Mouse (Mus musculus): ENCODE results near the gene Six3. TPM values are rescaled to one million over a fixed set of nuclear protein-coding genes. Genes with fewer than 3 reads are reported as not detected.
A peak's percentile ranks its signal among the peaks of the same experiment; 100 is the strongest.

The Six3 gene
- polyA plus RNA-seq, 1 experiment from 2014 or later = not detected

DNA sequence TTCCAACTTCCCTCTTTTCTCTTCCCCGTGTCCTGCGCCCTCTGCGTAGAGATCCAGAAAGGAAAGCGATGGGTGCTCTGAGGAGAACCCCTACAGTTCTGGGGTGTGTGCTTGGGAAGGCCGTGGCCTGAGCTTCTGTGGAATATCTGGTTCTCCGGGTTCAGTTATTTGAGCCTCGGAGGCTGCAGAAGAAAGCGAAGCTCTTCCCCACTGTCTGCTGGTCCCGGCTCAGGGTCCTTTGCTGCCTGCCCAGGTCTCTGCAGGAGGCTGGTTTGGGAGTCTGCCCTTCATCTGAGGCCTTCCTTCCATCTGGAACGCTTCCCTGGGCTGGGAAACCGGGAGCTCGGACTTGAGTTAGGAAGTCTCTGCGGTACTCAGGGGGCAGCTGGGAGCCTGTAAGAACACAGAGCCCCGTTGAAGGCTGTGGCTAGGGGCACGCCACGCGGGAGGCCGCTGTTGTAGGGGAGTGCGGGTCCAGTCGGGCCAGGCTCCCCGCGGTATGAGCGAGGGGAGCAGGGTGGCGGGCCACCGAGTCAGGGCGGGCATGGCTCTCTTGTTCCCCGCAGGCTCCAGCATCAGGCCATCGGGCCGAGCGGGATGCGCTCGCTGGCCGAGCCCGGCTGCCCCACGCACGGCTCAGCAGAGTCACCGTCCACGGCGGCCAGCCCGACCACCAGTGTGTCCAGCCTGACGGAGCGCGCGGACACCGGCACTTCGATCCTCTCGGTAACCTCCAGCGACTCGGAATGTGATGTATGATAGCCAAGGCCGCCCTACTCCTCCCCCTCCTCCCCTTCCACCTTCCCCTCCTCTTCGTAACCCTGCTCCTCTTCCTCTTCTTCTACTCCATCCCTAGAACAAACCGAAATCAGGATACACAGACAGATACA, 10.0 kb downstream of the Six3 start:
- Histone ChIP-seq H3K36me3 (no peaks in the 10 kb centered on the region), H3K27ac (no peak overlapping the region), H3K4me1 (peaks cover 29% of the 10 kb centered on the region), H3K27me3 (ENCODE audit: low read depth, poor library complexity, severe bottlenecking) (peaks cover 100% of the 10 kb centered on the region), H3K4me3 (peak overlapping the region; percentile 18; the same call in 1 of the 2 replicates), H3K9me3 (replicated peaks) (no peaks in the 10 kb centered on the region)
- peak; percentile 68 for DNase-seq (ENCODE audit: low spot score)
- WGBS = 1% methylated on average over 43 of the region's 52 CpGs

DNA sequence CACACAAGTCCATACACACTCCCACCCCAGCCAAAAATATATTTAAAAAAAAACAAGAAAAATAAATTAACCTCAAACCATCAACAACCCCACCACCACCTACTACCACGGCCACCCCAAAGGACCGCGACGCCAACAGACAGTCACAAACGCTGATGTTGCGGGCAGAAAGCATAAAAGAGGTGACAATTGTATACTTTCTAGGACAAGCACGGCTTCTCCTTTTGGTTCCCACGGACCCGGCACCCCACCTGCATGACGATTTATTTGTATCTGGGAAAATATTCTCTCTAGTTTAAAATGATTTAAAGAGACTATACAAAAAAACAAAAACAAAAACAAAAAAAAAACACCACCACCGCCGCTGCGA, 10.6 kb downstream of the Six3 start:
- no peak for DNase-seq (ENCODE audit: low spot score)
- H3K27ac ChIP-seq = no peak overlapping the region
- under 1% methylated on average over 13 of the region's 13 CpGs for WGBS

DNA sequence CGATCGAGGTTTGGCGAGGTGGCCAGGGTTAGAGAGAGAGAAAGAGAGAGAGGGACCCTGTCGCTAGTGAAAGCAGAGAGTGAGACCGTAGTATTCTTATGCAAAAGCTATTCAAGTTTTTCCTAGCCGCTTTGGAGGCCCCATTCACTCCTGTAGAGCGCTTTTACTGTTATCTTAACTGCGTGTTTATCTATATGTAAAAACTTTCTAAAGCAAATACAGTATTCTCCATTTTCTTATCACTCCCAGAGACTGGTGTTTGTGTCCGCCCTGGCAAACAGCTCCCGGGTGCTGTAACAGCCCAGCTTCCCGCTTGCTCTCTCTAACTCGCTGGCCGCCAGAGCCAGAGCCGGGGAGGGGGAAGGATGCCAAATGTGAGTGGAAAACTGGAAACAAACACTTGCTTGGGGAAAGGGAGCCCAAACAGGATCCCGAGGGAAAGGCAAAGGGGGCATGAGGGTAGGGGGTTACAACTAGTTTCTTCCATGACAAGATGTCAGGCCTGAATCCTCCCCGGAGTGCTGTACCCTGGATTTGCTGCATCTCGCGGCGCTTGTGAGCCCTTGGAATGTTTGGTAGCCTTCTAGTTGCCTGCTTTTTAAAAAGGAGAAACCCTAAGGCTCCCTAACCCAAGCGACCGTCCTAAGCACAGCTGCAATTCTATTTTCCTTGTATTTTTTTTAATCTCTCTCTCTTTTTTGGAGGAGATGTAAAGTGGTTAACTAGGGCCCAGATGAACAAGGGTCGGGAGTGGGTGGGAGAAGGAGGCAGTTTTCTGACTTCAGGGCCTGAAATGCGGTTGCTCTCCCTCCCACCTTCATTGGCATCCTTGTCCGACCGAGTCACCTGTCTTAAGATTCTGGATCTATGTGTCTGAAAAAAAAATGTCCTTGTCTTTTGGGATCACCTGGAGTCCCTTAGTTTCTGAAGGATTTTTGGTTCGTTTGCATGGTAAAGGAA, 11.9 kb downstream of the Six3 start:
- DNase-seq (ENCODE audit: low spot score) = peak; percentile 72
- Histone ChIP-seq H3K9me3 (replicated peaks) (no peaks in the 10 kb centered on the region), H3K4me1 (peaks cover 25% of the 10 kb centered on the region), H3K36me3 (no peaks in the 10 kb centered on the region), H3K27ac (no peak overlapping the region), H3K4me3 (no peak overlapping the region), H3K27me3 (ENCODE audit: low read depth, poor library complexity, severe bottlenecking) (peaks cover 100% of the 10 kb centered on the region)
- under 1% methylated on average over 26 of the region's 26 CpGs for WGBS

More for the DNA sequence above, 10.6 kb downstream of the Six3 start:
- Histone ChIP-seq H3K4me1 (peaks cover 25% of the 10 kb centered on the region), H3K36me3 (no peaks in the 10 kb centered on the region), H3K4me3 (no peak overlapping the region), H3K9me3 (replicated peaks) (no peaks in the 10 kb centered on the region), H3K27me3 (ENCODE audit: low read depth, poor library complexity, severe bottlenecking) (peaks cover 100% of the 10 kb centered on the region)

DNA sequence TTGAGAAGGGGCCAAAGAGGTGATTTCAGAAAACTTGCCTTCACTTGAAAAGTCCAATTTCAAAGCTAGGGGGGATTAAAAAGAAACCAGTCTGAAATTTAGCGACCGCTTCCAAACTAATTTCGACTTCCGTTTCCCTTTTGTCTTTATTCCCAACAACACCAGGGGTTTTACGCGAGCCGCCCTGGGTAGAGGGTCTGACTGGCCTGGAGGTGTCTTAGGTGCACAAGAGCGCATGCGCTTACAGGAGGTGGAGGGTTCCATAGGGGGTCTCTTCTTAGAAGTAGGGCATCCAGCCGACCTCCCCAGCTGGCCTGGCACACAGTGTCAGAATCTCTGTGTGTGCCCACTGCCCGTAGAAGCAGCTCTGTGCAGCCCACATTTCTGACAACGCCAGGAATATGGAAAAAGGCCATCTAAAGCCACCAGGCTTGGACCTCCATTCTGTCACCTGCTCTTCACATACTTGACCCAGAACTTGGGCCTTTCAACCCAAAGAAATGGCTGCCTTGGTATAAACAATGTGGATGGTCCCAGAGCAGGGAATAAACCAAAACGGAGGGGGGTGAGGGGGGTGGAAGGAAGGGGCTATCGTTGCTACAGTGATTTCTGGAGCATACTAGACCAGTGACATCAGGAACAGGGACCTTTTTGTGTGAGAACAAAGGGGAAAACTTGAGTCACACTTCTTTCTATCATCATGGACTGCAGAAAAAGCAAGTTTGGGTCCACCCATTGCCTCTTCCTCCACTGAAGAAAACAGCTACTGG, 12.9 kb downstream of the Six3 start:
- H3K4me1 ChIP-seq = peaks cover 19% of the 10 kb centered on the region
- no peak for DNase-seq (ENCODE audit: low spot score)
- H3K9me3 ChIP-seq (replicated peaks) = no peaks in the 10 kb centered on the region
- WGBS = 3% methylated on average over 14 of the region's 14 CpGs
- peaks cover 100% of the 10 kb centered on the region for H3K27me3 ChIP-seq (ENCODE audit: low read depth, poor library complexity, severe bottlenecking)
- no peak overlapping the region for H3K4me3 ChIP-seq
- no peak overlapping the region for H3K27ac ChIP-seq
- H3K36me3 ChIP-seq = no peaks in the 10 kb centered on the region

DNA sequence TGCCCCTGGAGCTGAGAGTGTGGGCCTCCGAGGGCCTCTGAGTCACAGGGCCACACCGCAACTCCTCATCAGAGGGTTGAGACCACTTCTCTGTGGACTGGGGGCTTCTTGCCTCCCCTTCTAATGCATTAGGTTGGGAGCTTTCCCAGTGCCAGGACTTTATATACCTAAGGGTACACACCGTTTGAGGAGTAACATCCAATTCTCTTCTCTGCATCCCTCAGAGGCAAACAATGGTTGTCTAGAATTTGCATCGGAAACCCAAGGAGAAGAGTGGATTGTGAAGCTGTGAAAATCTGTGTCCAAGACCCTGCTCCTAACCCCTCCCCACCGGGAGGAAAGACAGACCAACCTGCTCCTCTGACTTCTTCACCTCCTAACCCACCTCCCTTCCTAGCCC, 14.3 kb downstream of the Six3 start:
- Histone ChIP-seq H3K9me3 (replicated peaks) (no peaks in the 10 kb centered on the region), H3K4me1 (peaks cover 12% of the 10 kb centered on the region), H3K36me3 (no peaks in the 10 kb centered on the region), H3K4me3 (no peak overlapping the region), H3K27me3 (ENCODE audit: low read depth, poor library complexity, severe bottlenecking) (peaks cover 100% of the 10 kb centered on the region), H3K27ac (no peak overlapping the region)
- 47% methylated on average over 5 of the region's 5 CpGs for WGBS
- no peak for DNase-seq (ENCODE audit: low spot score)

DNA sequence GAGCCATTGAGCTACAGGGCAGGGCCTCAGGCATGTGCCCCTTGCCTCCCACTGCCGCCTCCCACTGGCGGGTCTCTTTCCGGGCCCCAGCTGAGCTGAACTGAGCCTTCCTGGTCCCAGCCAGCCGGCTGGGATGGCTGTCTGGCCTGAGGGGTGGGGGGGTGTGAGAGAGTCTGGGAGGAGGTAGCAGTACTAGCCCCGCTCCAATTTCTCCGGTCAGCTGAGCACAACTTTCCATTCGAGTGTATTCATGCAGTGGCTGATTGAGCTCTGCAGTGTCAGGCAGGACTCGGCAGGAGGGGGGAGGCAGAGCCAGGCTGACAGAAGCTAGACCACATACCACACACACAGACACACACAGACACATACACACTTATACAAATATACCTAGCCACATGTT, 15.4 kb downstream of the Six3 start:
- no peaks in the 10 kb centered on the region for H3K36me3 ChIP-seq
- no peak for DNase-seq (ENCODE audit: low spot score)
- H3K27me3 ChIP-seq (ENCODE audit: low read depth, poor library complexity, severe bottlenecking) = peaks cover 99% of the 10 kb centered on the region
- no peak overlapping the region for H3K4me3 ChIP-seq
- H3K27ac ChIP-seq = no peak overlapping the region
- H3K9me3 ChIP-seq (replicated peaks) = no peaks in the 10 kb centered on the region
- H3K4me1 ChIP-seq = peaks cover 4% of the 10 kb centered on the region; the same call in 1 of the 2 replicates
- WGBS = 23% methylated on average over 8 of the region's 8 CpGs

DNA sequence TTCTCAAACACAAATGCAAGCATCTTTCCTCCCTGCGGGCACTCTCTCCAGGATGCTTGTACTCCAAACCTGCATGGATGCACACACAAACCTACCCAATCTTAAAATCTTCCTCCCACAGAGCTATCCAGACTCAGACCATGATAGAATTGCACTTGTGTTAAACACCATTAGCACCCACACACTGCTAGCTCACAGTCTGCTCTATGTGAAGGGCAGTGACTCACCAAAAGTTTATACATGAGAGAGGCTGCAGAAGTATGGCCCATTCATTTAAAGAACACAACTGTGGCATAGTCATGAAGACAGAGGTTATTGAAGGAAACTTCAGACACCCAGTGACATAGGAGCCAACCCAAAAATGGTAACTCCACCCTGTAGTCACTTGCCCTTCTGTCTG, 16.0 kb downstream of the Six3 start:
- H3K27me3 ChIP-seq (ENCODE audit: low read depth, poor library complexity, severe bottlenecking) = peaks cover 99% of the 10 kb centered on the region
- DNase-seq (ENCODE audit: low spot score) = no peak
- H3K36me3 ChIP-seq = no peaks in the 10 kb centered on the region
- WGBS = 87% methylated on average over 1 of the region's 1 CpGs
- no peak overlapping the region for H3K27ac ChIP-seq
- 0 out of 2 replicates have a peak, but pooled peaks cover 4% of the 10 kb centered on the region for H3K4me1 ChIP-seq
- H3K4me3 ChIP-seq = no peak overlapping the region
- no peaks in the 10 kb centered on the region for H3K9me3 ChIP-seq (replicated peaks)

DNA sequence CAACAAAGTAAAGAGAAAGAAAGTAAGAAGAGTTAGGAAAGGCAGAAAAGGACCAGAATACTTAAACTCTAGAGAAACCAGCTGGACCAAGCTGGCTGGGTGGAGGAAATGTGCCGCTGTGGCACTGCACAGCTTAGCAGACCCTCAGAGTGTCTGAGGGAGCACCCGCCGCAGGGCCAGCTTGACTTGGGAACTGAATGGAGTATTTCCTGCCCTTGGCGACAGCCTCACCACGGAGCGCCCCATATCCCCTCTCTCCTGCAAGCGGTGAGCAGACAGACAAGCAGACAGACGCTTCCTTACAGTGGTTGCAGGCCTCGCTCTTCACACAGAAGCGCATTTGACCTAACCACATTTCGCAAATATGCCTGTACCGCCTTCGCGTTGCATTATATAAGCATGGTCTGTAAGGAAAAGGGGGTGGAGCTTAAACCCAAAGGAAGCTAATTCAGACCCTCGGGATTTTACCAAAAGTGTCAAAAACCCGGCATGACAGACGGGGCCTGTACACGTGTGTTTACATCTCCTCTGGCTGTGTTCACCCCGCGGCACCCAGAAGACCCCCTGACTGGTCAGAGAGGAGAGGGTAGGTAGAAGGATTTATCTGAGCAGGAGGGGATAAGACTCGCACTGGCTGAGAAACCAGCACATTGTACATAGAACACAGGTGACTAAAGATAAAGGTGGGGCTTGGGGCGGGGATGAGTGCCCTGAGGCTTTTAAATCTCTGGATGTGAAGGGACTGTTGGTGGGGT, 17.1 kb downstream of the Six3 start:
- 47% methylated on average over 22 of the region's 22 CpGs for WGBS
- no peak overlapping the region for H3K27ac ChIP-seq
- peaks cover 98% of the 10 kb centered on the region for H3K27me3 ChIP-seq (ENCODE audit: low read depth, poor library complexity, severe bottlenecking)
- no peak for DNase-seq (ENCODE audit: low spot score)
- no peak overlapping the region for H3K4me3 ChIP-seq
- no peaks in the 10 kb centered on the region for H3K36me3 ChIP-seq
- H3K4me1 ChIP-seq = 0 out of 2 replicates have a peak, but pooled peaks cover 4% of the 10 kb centered on the region
- no peaks in the 10 kb centered on the region for H3K9me3 ChIP-seq (replicated peaks)

DNA sequence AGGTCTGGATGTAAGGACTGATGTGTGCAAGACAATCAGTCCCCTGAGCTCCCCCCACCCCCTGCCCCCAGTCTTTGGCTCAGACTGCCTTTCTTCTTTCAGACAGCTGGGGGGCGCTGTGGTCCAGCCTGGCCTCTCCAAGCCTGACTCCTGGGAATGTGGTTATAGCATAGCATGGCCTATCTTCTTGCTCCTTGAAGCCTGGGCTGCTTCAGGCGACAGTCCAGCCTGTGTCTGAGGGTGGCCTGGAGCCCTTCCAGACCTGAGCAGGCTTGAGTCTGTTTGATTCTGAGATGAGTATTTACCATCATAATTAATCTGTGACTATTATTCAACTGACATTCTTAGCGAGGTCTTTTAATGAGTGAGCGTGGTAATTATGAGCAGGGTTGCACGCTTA, 17.7 kb downstream of the Six3 start:
- Histone ChIP-seq H3K4me1 (0 out of 2 replicates have a peak, but pooled peaks cover under 1% of the 10 kb centered on the region), H3K9me3 (replicated peaks) (no peaks in the 10 kb centered on the region), H3K27me3 (ENCODE audit: low read depth, poor library complexity, severe bottlenecking) (peaks cover 96% of the 10 kb centered on the region), H3K36me3 (no peaks in the 10 kb centered on the region), H3K4me3 (no peak overlapping the region), H3K27ac (no peak overlapping the region)
- WGBS = 67% methylated on average over 5 of the region's 5 CpGs
- DNase-seq (ENCODE audit: low spot score) = no peak

DNA sequence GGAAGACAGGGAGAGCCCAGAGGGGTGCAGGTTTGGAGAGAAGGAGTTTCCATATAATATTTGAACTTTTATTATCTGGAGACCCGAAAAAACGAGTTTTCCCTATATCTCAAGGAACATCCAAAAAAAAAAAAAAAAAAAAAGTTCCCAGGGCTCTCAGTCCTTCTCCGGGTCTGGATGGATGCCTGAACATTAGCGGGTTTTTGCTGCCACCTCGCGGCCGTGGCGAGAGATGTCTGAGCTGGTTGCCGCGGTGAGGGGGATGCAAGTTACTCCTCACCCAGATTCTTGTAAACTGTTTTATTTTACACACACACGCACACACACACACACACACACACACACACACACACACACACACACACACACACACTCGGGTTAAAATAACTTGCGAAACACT, 20.2 kb downstream of the Six3 start:
- Histone ChIP-seq H3K9me3 (replicated peaks) (no peaks in the 10 kb centered on the region), H3K4me3 (no peak overlapping the region), H3K27me3 (ENCODE audit: low read depth, poor library complexity, severe bottlenecking) (peaks cover 91% of the 10 kb centered on the region), H3K4me1 (no peaks in the 10 kb centered on the region), H3K27ac (no peak overlapping the region), H3K36me3 (no peaks in the 10 kb centered on the region)
- DNase-seq (ENCODE audit: low spot score) = peak; percentile 94
- WGBS = 1% methylated on average over 13 of the region's 13 CpGs

DNA sequence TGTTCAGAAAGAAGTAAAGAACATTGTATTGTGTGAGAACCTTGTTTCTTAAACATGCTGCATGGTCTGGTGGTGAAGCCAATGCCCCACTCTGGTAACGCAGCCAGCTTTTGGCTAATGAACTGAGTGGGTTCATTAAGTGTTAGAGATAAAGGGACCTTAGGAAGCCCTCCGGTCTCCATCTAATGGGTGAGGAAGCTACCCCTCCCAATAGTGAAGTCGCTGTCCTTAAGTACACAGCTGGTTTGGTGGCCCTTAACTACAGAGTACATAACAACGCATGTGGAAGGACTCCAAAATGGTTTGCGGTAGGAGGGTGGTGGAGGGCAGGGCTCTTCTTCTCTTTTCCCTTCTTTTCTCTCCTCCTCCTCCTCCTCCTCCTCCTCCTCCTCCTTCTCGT, 24.5 kb downstream of the Six3 start:
- H3K27ac ChIP-seq = no peak overlapping the region
- no peaks in the 10 kb centered on the region for H3K36me3 ChIP-seq
- no peaks in the 10 kb centered on the region for H3K9me3 ChIP-seq (replicated peaks)
- H3K27me3 ChIP-seq (ENCODE audit: low read depth, poor library complexity, severe bottlenecking) = peaks cover 86% of the 10 kb centered on the region
- no peaks in the 10 kb centered on the region for H3K4me1 ChIP-seq
- no peak for DNase-seq (ENCODE audit: low spot score)
- 72% methylated on average over 6 of the region's 6 CpGs for WGBS
- H3K4me3 ChIP-seq = no peak overlapping the region

DNA sequence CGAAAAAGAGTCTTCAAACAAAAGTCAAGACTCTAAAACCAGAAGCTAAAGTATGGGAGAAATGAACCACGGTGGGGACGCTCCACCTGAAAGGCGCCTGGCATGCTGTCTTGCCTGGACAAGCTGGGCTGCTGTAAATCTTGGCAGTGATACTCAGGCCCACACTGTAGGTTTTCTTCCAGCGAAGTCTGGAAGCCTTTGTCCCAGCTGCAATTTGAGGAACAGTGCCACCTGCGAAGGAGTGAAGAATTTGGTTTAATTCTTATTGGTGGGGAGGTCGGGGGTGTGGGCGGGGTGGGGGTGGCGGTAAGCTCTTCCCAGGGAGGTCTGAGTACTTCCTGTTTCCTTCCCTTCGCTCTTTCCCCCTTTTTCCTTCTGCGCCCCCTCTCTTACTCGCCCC, 31.9 kb downstream of the Six3 start:
- Histone ChIP-seq H3K36me3 (no peaks in the 10 kb centered on the region), H3K27ac (no peak overlapping the region), H3K4me3 (peak overlapping the region; percentile 44), H3K9me3 (replicated peaks) (no peaks in the 10 kb centered on the region), H3K27me3 (ENCODE audit: low read depth, poor library complexity, severe bottlenecking) (peaks cover 89% of the 10 kb centered on the region), H3K4me1 (peaks cover 14% of the 10 kb centered on the region)
- 10% methylated on average over 11 of the region's 12 CpGs for WGBS
- no peak for DNase-seq (ENCODE audit: low spot score)

Measured in limb, embryonic 10.5 days (tissue).